Mouse (Mus musculus): Measurements from ENCODE around the gene Gm21905. TPM values are rescaled to one million over a fixed set of nuclear protein-coding genes. Genes with fewer than 3 reads are reported as not detected.

Gene Gm21905
- polyA plus RNA-seq, 1 experiment: not detected

GRCm38 (mm10) chr5:67944074-67944785 is 2.0 kb downstream of the Gm21905 start:
- Histone ChIP-seq H3K27ac (ENCODE audit: insufficient read depth, low read depth, low read length) (no peak overlapping the region), H3K4me1 (ENCODE audit: control insufficient read depth, insufficient read depth, low read length) (peaks cover 10% of the 10 kb centered on the region), H3K4me3 (ENCODE audit: insufficient read depth, low read length) (no peak overlapping the region)
- TF ChIP-seq CTCF (IDR thresholded peaks at IDR 0.05; ENCODE audit: low read depth, low read length): no peak
- TF ChIP-seq POLR2A (IDR thresholded peaks at IDR 0.05; ENCODE audit: borderline replicate concordance, low read depth, low read length): no peak

- Histone ChIP-seq H3K27ac (ENCODE audit: insufficient read depth, low read depth, low read length) (peak overlapping the region; percentile 44), H3K4me1 (ENCODE audit: control insufficient read depth, insufficient read depth, low read length) (peaks cover 10% of the 10 kb centered on the region), H3K4me3 (ENCODE audit: insufficient read depth, low read length) (no peak overlapping the region)
- no peak for TF ChIP-seq POLR2A (IDR thresholded peaks at IDR 0.05; ENCODE audit: borderline replicate concordance, low read depth, low read length)
- no peak for TF ChIP-seq CTCF (IDR thresholded peaks at IDR 0.05; ENCODE audit: low read depth, low read length)
Observed at GRCm38 (mm10) chr5:67943199-67943598, 3.0 kb downstream of the Gm21905 start.

GRCm38 (mm10) chr5:67941369-67941768 is 4.9 kb downstream of the Gm21905 start, which contains the start of gene Gm5108:
TSS of gene Gm5108 (plus strand) at chr5:67941669.
- no peak for TF ChIP-seq CTCF (IDR thresholded peaks at IDR 0.05; ENCODE audit: low read depth, low read length)
- TF ChIP-seq POLR2A (IDR thresholded peaks at IDR 0.05; ENCODE audit: borderline replicate concordance, low read depth, low read length): no peak
- Histone ChIP-seq H3K4me1 (ENCODE audit: control insufficient read depth, insufficient read depth, low read length) (peaks cover 10% of the 10 kb centered on the region), H3K4me3 (ENCODE audit: insufficient read depth, low read length) (no peak within 1 kb of the TSS), H3K27ac (ENCODE audit: insufficient read depth, low read depth, low read length) (no peak within 1 kb of the TSS)

GRCm38 (mm10) chr5:67931623-67932022 is 14.6 kb downstream of the Gm21905 start:
- no peak overlapping the region for H3K4me3 ChIP-seq (ENCODE audit: insufficient read depth, low read length)
- no peak for TF ChIP-seq CTCF (IDR thresholded peaks at IDR 0.05; ENCODE audit: low read depth, low read length)
- no peak for TF ChIP-seq POLR2A (IDR thresholded peaks at IDR 0.05; ENCODE audit: borderline replicate concordance, low read depth, low read length)
- H3K4me1 ChIP-seq (ENCODE audit: control insufficient read depth, insufficient read depth, low read length): no peaks in the 10 kb centered on the region
- H3K27ac ChIP-seq (ENCODE audit: insufficient read depth, low read depth, low read length): no peak overlapping the region

- no peaks in the 10 kb centered on the region for H3K4me1 ChIP-seq (ENCODE audit: control insufficient read depth, insufficient read depth, low read length)
- no peak overlapping the region for H3K27ac ChIP-seq (ENCODE audit: insufficient read depth, low read depth, low read length)
- H3K4me3 ChIP-seq (ENCODE audit: insufficient read depth, low read length): no peak overlapping the region
- TF ChIP-seq POLR2A (IDR thresholded peaks at IDR 0.05; ENCODE audit: borderline replicate concordance, low read depth, low read length) (no peak), CTCF (IDR thresholded peaks at IDR 0.05; ENCODE audit: low read depth, low read length) (no peak)
Observed at GRCm38 (mm10) chr5:67930584-67930983, 15.6 kb downstream of the Gm21905 start.

- Histone ChIP-seq H3K4me1 (ENCODE audit: control insufficient read depth, insufficient read depth, low read length) (no peaks in the 10 kb centered on the region), H3K27ac (ENCODE audit: insufficient read depth, low read depth, low read length) (no peak overlapping the region), H3K4me3 (ENCODE audit: insufficient read depth, low read length) (no peak overlapping the region)
- TF ChIP-seq CTCF (IDR thresholded peaks at IDR 0.05; ENCODE audit: low read depth, low read length) (no peak), POLR2A (IDR thresholded peaks at IDR 0.05; ENCODE audit: borderline replicate concordance, low read depth, low read length) (no peak)
Observed at GRCm38 (mm10) chr5:67904555-67904954, 41.7 kb downstream of the Gm21905 start.

GRCm38 (mm10) chr5:67898921-67899320 is 47.3 kb downstream of the Gm21905 start:
- TF ChIP-seq POLR2A (IDR thresholded peaks at IDR 0.05; ENCODE audit: borderline replicate concordance, low read depth, low read length) (no peak), CTCF (IDR thresholded peaks at IDR 0.05; ENCODE audit: low read depth, low read length) (no peak)
- no peaks in the 10 kb centered on the region for H3K4me1 ChIP-seq (ENCODE audit: control insufficient read depth, insufficient read depth, low read length)
- no peak overlapping the region for H3K27ac ChIP-seq (ENCODE audit: insufficient read depth, low read depth, low read length)
- H3K4me3 ChIP-seq (ENCODE audit: insufficient read depth, low read length): no peak overlapping the region

- Histone ChIP-seq H3K27ac (ENCODE audit: insufficient read depth, low read depth, low read length) (no peak overlapping the region), H3K4me1 (ENCODE audit: control insufficient read depth, insufficient read depth, low read length) (no peaks in the 10 kb centered on the region), H3K4me3 (ENCODE audit: insufficient read depth, low read length) (no peak overlapping the region)
- TF ChIP-seq CTCF (IDR thresholded peaks at IDR 0.05; ENCODE audit: low read depth, low read length) (no peak), POLR2A (IDR thresholded peaks at IDR 0.05; ENCODE audit: borderline replicate concordance, low read depth, low read length) (no peak)
Observed at GRCm38 (mm10) chr5:67884422-67885210, 61.6 kb downstream of the Gm21905 start.

- Histone ChIP-seq H3K4me1 (ENCODE audit: control insufficient read depth, insufficient read depth, low read length) (no peaks in the 10 kb centered on the region), H3K4me3 (ENCODE audit: insufficient read depth, low read length) (no peak overlapping the region), H3K27ac (ENCODE audit: insufficient read depth, low read depth, low read length) (no peak overlapping the region)
- no peak for TF ChIP-seq CTCF (IDR thresholded peaks at IDR 0.05; ENCODE audit: low read depth, low read length)
- TF ChIP-seq POLR2A (IDR thresholded peaks at IDR 0.05; ENCODE audit: borderline replicate concordance, low read depth, low read length): no peak
Observed at GRCm38 (mm10) chr5:67883564-67884171, 62.6 kb downstream of the Gm21905 start.

Other genes starting within 250 kb of the Gm21905 start
- gene Atp8a1, start 99.0 kb downstream of the Gm21905 start, polyA plus RNA-seq (2012; ENCODE audit: insufficient read depth, insufficient read length, missing spikeins): 51.0 and 52.6 TPM in 2 replicates
- not detected in 2 replicates for gene Gm5108, start 4.8 kb downstream of the Gm21905 start, polyA plus RNA-seq (2012; ENCODE audit: insufficient read depth, insufficient read length, missing spikeins)
- gene Grxcr1, start 85.4 kb upstream of the Gm21905 start, polyA plus RNA-seq (2012; ENCODE audit: insufficient read depth, insufficient read length, missing spikeins): not detected in 2 replicates